Mouse (Mus musculus) spleen, adult 2 months (tissue): ENCODE data around the gene Ccdc60.
"Not testable (repeated sequence)": the region's sequence is repeated elsewhere in the genome, so short reads cannot be mapped to it uniquely, and the experiment has no call there.

ENCODE experiments used
- CTCF ChIP-seq: fragments of 200-500 bp; IDR thresholded peaks from 2 replicates; pipeline ENCODE4 v1.5.1; 2011; ENCODE audit warnings: mild to moderate bottlenecking, inconsistent platforms; ENCODE audit not compliant: insufficient read depth, insufficient read length, insufficient replicate concordance; ENCODE audit errors: extremely low read depth
- POLR2A ChIP-seq: fragments of 200-500 bp; IDR thresholded peaks from 2 replicates; pipeline ENCODE4 v1.6.1; 2011; ENCODE audit warnings: low read depth, low read length, inconsistent platforms

DNA sequence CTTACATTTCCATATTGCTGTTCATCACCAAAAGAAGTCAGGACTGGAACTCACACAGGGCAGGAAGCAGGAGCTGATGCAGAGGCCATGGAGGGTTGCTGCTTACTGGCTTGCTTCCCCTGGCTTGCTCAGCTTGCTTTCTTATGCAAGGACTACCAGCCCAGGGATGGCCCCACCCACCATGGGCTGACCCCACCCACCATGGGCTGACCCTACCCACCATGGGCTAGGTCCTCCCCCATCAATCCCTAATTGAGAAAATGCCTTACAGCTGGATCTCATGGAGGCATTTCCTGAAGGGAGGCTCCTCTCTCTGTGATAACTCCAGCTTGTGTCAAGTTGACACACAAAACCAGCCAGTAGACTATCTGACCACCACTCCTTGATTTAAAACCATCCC, 142.3 kb downstream of the Ccdc60 start:
- not testable (repeated sequence) for TF ChIP-seq CTCF, POLR2A
